Mouse (Mus musculus): ENCODE results near the gene Il20ra. TPM values are rescaled to one million over a fixed set of nuclear protein-coding genes. Genes with fewer than 3 reads are reported as not detected.

Il20ra gene
- polyA plus RNA-seq, 1 experiment = 0.11 TPM

GRCm38 (mm10) chr10:19802958-19803357 lies 90.6 kb downstream of the Il20ra start:
- H3K36me3 ChIP-seq (ENCODE audit: control insufficient read depth, insufficient read depth, low read length) = no peaks in the 10 kb centered on the region
- TF ChIP-seq CTCF (IDR thresholded peaks at IDR 0.05; ENCODE audit: borderline replicate concordance, control insufficient read depth, extremely low read depth, insufficient read depth, low read length, poor library complexity) (no peak), POLR2A (IDR thresholded peaks at IDR 0.05; ENCODE audit: control insufficient read depth, extremely low read depth, insufficient read depth, low read length, poor library complexity) (no peak)
- H3K4me1 ChIP-seq (replicated peaks; ENCODE audit: control insufficient read depth, insufficient read depth, low read length) = 0 out of 2 replicates have a peak, but pooled peaks cover 3% of the 10 kb centered on the region
- no peak overlapping the region for H3K27ac ChIP-seq (ENCODE audit: control insufficient read depth, insufficient read depth, low read length)
- H3K27me3 ChIP-seq (ENCODE audit: control insufficient read depth, insufficient read depth, low read length) = no peaks in the 10 kb centered on the region
- 70% methylated on average over 7 of the region's 7 CpGs for WGBS
- no peak for DNase-seq
- H3K4me3 ChIP-seq (ENCODE audit: control insufficient read depth, insufficient read depth, low read length) = no peak overlapping the region

DNA sequence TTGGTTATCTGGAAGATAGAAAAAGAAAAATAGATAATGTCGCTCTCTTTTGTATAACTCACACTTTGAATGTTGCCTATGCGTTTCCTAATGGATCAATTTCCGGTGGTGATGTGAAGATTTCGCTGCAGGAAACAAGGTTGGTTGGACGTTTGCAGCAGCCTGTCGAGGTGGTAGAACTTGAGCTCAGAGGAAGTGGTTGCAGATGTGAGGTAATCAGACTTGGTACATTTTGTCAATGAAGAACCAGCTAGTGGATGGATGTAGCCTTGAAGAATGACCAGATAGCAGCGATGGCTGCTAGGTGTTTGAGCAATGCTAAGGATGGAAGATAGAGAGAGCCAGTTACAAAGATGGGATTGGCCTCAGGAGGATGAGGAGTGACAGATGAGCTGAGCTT lies 92.4 kb downstream of the Il20ra start:
- WGBS = 22% methylated on average over 7 of the region's 7 CpGs
- H3K27me3 ChIP-seq (ENCODE audit: control insufficient read depth, insufficient read depth, low read length) = no peaks in the 10 kb centered on the region
- H3K36me3 ChIP-seq (ENCODE audit: control insufficient read depth, insufficient read depth, low read length) = no peaks in the 10 kb centered on the region
- 0 out of 2 replicates have a peak, but pooled peaks cover 3% of the 10 kb centered on the region for H3K4me1 ChIP-seq (replicated peaks; ENCODE audit: control insufficient read depth, insufficient read depth, low read length)
- no peak for TF ChIP-seq POLR2A (IDR thresholded peaks at IDR 0.05; ENCODE audit: control insufficient read depth, extremely low read depth, insufficient read depth, low read length, poor library complexity)
- TF ChIP-seq CTCF (IDR thresholded peaks at IDR 0.05; ENCODE audit: borderline replicate concordance, control insufficient read depth, extremely low read depth, insufficient read depth, low read length, poor library complexity) = no peak
- H3K4me3 ChIP-seq (ENCODE audit: control insufficient read depth, insufficient read depth, low read length) = no peak overlapping the region
- DNase-seq = no peak
- no peak overlapping the region for H3K27ac ChIP-seq (ENCODE audit: control insufficient read depth, insufficient read depth, low read length)

Other genes with a start within 250 kb of the Il20ra start
- gene Ifngr1, start 120.6 kb upstream of the Il20ra start, polyA plus RNA-seq (2012; rRNA removed) = 151 and 205 TPM in 2 replicates
- 0.11 TPM in 1 of 2 replicates, not detected in the other for gene Il22ra2, start 90.6 kb upstream of the Il20ra start, polyA plus RNA-seq (2012; rRNA removed)
- gene Slc35d3, start 138.9 kb downstream of the Il20ra start, polyA plus RNA-seq (2012; rRNA removed) = 0.86 and 1.1 TPM in 2 replicates
- gene Pex7, start 195.1 kb downstream of the Il20ra start, polyA plus RNA-seq (2012; rRNA removed) = 26.1 and 27.2 TPM in 2 replicates
- 2.9 and 3.5 TPM in 2 replicates for gene Map3k5, start 221.9 kb downstream of the Il20ra start, polyA plus RNA-seq (2012; rRNA removed)